Mouse (Mus musculus): Measurements from ENCODE around the gene Pramel7. TPM values are rescaled to one million over a fixed set of nuclear protein-coding genes. Genes with fewer than 3 reads are reported as not detected.
"Not testable (repeated sequence)": the region's sequence is repeated elsewhere in the genome, so short reads cannot be mapped to it uniquely, and the experiment has no call there.

Pramel7 gene
- polyA plus RNA-seq (2016; fragmentation: Nextera tagmentation; extraction: Ambion mirVana): not detected in 2 replicates

DNA sequence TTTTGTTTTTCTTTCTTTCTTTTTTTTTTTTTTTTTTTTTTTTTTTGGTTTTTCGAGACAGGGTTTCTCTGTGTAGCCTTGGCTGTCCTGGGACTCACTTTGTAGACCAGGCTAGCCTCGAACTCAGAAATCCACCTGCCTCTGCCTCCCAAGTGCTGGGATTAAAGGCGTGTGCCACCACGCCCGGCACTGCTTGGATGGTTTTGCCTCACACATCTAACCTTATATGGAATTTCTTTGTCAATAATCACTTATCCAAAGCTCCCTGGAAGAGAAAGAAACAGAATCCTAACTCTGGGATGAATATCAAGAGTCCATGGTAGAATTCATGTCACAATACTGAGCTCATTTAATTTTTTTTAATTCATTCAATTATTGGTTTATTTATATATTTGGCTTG is at the start of gene Pramel7:
Gene Pramel7, minus strand, starts transcription at position 101 of the 400 bp plus-strand sequence.
- not testable (repeated sequence) for H3K4me3 ChIP-seq; DNase-seq (ENCODE audit: low spot score); H3K4me1 ChIP-seq; H3K36me3 ChIP-seq; H3K9me3 ChIP-seq; H3K27me3 ChIP-seq (ENCODE audit: insufficient read depth, poor library complexity, severe bottlenecking); H3K27ac ChIP-seq
- 96% methylated on average over 3 of the region's 5 CpGs for WGBS

DNA sequence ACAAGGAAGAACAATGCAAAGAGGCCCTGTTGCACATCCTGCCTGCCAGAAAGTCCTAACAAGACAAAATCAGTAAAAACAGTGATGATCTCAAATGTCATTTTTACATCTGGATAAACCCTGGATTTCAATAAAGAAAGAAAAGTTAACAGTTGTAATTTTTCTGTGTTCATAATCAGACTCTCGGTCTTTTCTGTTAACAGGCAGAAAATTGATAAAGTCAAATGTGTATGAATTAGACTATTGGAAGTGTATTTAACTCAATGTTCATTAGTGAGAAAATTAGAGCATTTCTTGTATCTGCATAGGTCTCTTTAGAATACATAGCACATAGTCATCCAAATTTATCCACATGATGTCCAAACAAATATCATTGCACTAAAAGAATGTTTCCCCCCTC is 48.5 kb upstream of the Pramel7 start, which contains the start of gene Olfr1128:
Gene Olfr1128, minus strand, starts transcription at position 101 of the 400 bp plus-strand sequence.
- Histone ChIP-seq H3K9me3 (no peaks in the 10 kb centered on the region), H3K4me3 (no peak within 1 kb of the TSS), H3K27ac (no peak within 1 kb of the TSS), H3K36me3 (no peaks in the 10 kb centered on the region), H3K27me3 (ENCODE audit: insufficient read depth, poor library complexity, severe bottlenecking) (no peaks in the 10 kb centered on the region), H3K4me1 (no peaks in the 10 kb centered on the region)
- WGBS: 82% methylated on average over 1 of the region's 1 CpGs
- DNase-seq (ENCODE audit: low spot score): no peak

DNA sequence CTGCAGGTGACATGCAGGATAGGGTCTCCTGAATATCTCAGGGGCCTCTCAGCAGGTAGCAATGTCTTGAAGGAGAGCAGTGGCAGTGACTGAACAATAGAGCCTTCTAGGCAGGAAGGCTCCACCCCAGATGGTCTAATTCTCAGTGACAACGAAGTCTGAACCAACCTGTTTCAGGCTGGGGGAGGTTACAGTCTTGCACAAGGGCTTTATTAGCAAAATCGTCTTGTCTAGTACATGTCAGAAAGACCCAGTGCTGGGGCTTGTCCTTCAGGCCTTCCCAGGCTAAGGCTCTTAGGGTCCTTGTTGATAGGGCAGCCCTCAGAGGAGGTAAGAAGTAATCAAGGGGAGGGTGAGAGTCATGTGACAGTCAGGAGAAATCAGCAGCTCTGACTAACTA is 37.9 kb upstream of the Pramel7 start:
- Histone ChIP-seq H3K27me3 (ENCODE audit: insufficient read depth, poor library complexity, severe bottlenecking) (no peaks in the 10 kb centered on the region), H3K27ac (no peak overlapping the region), H3K9me3 (no peaks in the 10 kb centered on the region), H3K36me3 (no peaks in the 10 kb centered on the region), H3K4me3 (no peak overlapping the region), H3K4me1 (no peaks in the 10 kb centered on the region)
- 65% methylated on average over 2 of the region's 2 CpGs for WGBS
- DNase-seq (ENCODE audit: low spot score): no peak

DNA sequence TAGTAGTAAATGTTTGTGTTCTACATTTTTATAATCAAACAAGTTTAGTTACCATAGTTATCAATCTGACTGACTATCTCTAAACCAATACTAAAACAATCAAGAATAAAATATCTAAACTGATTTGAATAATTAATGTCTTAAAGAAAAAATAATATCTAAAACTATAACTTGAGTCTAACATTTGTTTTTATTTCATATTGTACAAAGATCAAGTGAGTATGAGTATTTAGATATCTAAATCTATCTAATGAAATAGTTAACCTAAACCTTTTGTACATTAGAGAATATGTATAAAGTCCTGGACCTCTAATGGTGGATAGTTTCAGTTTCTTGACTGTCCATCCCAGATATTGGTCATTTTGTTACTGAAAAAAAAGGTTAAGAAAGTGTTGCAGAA is 34.6 kb upstream of the Pramel7 start, which contains the start of gene Olfr153:
Gene Olfr153, plus strand, starts transcription at position 301 of the 400 bp plus-strand sequence.
- no peaks in the 10 kb centered on the region for H3K9me3 ChIP-seq
- H3K27ac ChIP-seq: no peak within 1 kb of the TSS
- no peaks in the 10 kb centered on the region for H3K27me3 ChIP-seq (ENCODE audit: insufficient read depth, poor library complexity, severe bottlenecking)
- H3K4me3 ChIP-seq: no peak within 1 kb of the TSS
- no peaks in the 10 kb centered on the region for H3K36me3 ChIP-seq
- H3K4me1 ChIP-seq: no peaks in the 10 kb centered on the region
- DNase-seq (ENCODE audit: low spot score): no peak

DNA sequence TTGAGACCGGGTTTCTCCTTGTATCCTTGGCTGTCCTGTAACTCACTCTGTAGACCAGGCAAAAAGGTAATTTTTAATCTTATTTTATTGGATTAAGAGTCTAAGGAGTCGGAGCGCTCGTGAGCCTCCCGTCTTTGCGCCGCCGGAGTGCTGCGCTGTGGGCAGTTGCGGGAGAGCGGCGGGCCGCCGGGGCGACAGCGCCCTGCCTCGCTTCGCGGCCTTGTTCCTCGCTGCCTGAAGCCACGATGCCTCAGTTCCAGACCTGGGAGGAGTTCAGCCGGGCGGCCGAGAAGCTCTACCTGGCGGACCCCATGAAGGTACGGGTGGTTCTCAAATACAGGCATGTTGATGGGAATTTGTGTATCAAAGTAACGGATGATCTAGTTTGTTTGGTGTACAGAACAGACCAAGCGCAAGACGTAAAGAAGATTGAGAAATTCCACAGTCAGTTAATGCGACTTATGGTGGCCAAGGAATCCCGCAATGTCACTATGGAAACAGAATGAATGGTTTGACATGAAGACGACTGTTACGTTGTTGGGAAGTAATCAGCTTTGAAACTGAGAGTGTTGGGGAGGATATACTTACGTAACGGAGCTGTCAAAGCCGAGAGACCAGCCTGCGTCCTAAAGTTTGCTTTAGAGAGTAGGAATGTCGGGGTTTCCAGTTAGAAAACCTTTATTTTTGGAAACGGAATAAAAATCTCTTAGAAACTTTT is 29.2 kb upstream of the Pramel7 start:
- not testable (repeated sequence) for DNase-seq (ENCODE audit: low spot score); H3K4me1 ChIP-seq; H3K27me3 ChIP-seq (ENCODE audit: insufficient read depth, poor library complexity, severe bottlenecking); H3K36me3 ChIP-seq; H3K27ac ChIP-seq; H3K9me3 ChIP-seq
- 27% methylated on average over 39 of the region's 39 CpGs for WGBS
- H3K4me3 ChIP-seq: peak overlapping the region; percentile 38; the same call in 1 of the 2 replicates

DNA sequence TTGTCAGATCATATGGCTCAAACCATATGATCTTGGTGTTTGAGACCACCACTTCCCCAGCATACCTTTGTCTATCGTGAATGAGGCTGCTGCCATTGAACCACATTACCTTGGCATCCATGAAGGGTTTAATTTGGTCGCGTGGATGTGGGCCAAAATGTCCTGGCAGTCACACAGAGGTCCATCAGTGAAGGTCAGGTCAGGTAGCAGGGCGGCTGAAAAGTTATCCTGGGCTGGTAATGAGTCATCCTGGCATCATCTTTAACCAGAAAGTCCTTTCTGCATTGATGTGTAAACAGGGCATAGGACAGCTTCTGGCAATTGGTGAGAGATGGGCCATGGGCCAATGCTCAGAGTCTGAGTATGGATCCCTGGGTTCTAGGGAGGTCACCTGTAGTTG is 23.8 kb upstream of the Pramel7 start:
- no peaks in the 10 kb centered on the region for H3K27me3 ChIP-seq (ENCODE audit: insufficient read depth, poor library complexity, severe bottlenecking)
- H3K27ac ChIP-seq: no peak overlapping the region
- no peak overlapping the region for H3K4me3 ChIP-seq
- H3K4me1 ChIP-seq: no peaks in the 10 kb centered on the region
- no peak for DNase-seq (ENCODE audit: low spot score)
- H3K36me3 ChIP-seq: no peaks in the 10 kb centered on the region
- WGBS: 86% methylated on average over 4 of the region's 4 CpGs
- no peaks in the 10 kb centered on the region for H3K9me3 ChIP-seq

DNA sequence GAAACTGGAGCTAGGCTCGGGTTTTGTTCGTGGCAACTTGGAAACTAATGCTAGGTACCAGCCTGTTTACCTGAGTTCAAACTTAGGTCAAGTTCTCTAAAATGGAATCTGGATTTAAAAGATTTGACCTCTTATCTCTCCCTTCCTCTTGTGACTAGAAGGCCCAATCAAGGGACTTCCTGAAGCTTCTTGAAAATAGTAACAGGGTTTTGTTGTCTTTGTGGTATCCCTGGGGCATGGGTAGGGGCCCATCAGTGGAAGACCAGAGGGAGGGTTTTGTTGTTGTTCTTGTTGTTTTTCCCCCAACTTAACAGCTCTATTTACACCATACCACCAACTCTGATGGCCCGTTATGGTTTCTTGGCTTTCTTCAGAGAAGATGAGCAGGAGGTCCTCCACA is 19.7 kb upstream of the Pramel7 start:
- H3K27me3 ChIP-seq (ENCODE audit: insufficient read depth, poor library complexity, severe bottlenecking): no peaks in the 10 kb centered on the region
- H3K4me3 ChIP-seq: no peak overlapping the region
- DNase-seq (ENCODE audit: low spot score): no peak
- no peaks in the 10 kb centered on the region for H3K36me3 ChIP-seq
- H3K9me3 ChIP-seq: no peaks in the 10 kb centered on the region
- 76% methylated on average over 3 of the region's 3 CpGs for WGBS
- no peaks in the 10 kb centered on the region for H3K4me1 ChIP-seq
- no peak overlapping the region for H3K27ac ChIP-seq

DNA sequence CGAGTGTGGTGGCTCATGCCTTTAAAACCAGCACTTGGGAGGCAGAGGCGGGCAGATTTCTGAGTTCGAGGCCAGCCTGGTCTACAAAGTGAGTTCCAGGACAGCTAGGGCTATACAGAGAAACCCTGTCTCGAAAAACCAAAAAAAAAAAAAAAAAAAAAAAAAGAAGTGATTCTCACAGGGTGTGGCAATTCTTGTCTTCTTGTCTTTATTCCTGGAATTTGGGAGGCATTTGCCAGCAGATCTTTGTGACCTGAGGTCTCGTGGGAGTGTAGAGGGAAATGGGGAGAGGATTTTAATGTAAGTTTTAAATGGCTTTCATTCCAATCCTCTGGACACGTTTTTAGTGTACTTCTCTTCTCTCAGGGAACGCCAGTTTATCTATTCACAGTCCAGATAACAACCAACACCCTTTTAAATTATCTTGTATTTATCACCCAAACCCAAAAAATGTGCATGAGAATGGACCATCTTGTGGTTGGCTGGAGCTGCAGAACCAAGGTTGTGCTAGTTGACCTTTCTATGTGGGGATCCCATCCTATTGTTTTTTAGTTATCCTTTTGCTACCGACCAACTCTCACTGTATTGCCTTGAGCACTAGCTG is 18.7 kb upstream of the Pramel7 start:
- H3K27me3 ChIP-seq (ENCODE audit: insufficient read depth, poor library complexity, severe bottlenecking): no peaks in the 10 kb centered on the region
- WGBS: 67% methylated on average over 8 of the region's 8 CpGs
- H3K27ac ChIP-seq: no peak overlapping the region
- no peaks in the 10 kb centered on the region for H3K9me3 ChIP-seq
- no peaks in the 10 kb centered on the region for H3K36me3 ChIP-seq
- H3K4me3 ChIP-seq: no peak overlapping the region
- no peak for DNase-seq (ENCODE audit: low spot score)
- H3K4me1 ChIP-seq: no peaks in the 10 kb centered on the region

DNA sequence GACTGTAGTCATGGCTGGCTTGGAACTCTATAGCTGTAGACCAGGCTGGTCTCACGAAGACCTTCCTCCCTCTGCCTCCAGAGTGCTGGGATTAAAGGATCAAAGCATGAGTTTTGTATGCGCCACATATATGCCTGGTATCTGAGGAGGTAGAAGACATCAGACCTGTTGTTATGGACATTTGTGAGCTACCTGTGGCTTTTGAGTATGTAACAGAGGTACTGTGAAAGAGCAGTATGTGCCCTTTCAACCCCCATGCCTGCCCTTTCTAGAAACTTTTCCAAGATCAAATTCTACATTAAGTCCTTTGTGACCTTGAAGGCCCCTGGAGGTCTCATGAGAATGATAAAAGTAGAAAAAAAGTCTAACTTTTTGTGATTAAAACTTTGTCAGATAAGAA is 18.2 kb upstream of the Pramel7 start:
- Histone ChIP-seq H3K4me3 (no peak overlapping the region), H3K27ac (no peak overlapping the region), H3K9me3 (no peaks in the 10 kb centered on the region), H3K27me3 (ENCODE audit: insufficient read depth, poor library complexity, severe bottlenecking) (no peaks in the 10 kb centered on the region), H3K36me3 (no peaks in the 10 kb centered on the region), H3K4me1 (no peaks in the 10 kb centered on the region)
- WGBS: 85% methylated on average over 2 of the region's 2 CpGs
- DNase-seq (ENCODE audit: low spot score): no peak

DNA sequence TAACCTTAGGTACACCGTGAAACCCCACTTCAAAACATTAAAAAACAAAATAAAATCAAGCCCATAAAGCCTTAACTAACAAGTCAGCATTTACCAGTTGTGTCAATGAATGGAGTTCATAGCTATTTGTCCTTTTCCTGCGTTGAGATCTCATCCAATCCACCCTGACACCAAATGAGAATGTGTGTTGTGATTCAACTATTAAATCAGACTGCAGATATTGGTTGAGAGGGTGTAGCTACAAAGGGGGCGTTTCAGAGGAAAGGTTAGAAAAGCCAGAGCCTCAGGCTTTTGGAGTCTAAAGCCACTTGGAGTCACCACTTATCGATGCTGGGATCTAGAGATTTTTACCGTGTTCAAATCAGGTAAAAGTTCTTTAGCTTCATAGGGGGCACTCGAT is 9.4 kb upstream of the Pramel7 start, which contains the start of gene Pramel6:
Gene Pramel6, plus strand, starts transcription at position 301 of the 400 bp plus-strand sequence.
- WGBS: 85% methylated on average over 6 of the region's 6 CpGs
- no peak for DNase-seq (ENCODE audit: low spot score)
- H3K4me1 ChIP-seq: no peaks in the 10 kb centered on the region
- H3K27me3 ChIP-seq (ENCODE audit: insufficient read depth, poor library complexity, severe bottlenecking): no peaks in the 10 kb centered on the region
- no peaks in the 10 kb centered on the region for H3K36me3 ChIP-seq
- no peak within 1 kb of the TSS for H3K27ac ChIP-seq
- H3K9me3 ChIP-seq: no peaks in the 10 kb centered on the region
- H3K4me3 ChIP-seq: no peak within 1 kb of the TSS

DNA sequence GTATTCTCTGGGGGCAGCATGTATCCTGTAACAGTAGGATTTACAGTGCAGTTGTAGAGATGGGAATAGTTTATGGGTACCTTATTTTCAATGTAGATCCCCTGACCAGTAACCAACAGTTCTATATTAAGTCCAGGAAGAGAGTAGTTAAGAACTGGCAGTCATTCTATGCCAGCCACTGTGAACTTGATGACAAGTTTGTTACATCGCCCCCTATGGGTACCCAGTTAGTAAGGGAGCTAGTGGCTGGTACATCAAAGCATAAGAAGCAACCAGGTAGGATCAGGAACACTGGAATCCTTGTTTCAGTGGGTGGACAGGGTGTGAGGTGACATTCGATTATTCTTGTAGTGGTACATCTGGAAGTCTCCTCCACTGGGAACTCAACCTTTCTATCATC is 14.6 kb downstream of the Pramel7 start:
- no peak overlapping the region for H3K27ac ChIP-seq
- H3K9me3 ChIP-seq: no peaks in the 10 kb centered on the region
- no peaks in the 10 kb centered on the region for H3K27me3 ChIP-seq (ENCODE audit: insufficient read depth, poor library complexity, severe bottlenecking)
- WGBS: 72% methylated on average over 2 of the region's 2 CpGs
- no peaks in the 10 kb centered on the region for H3K36me3 ChIP-seq
- no peaks in the 10 kb centered on the region for H3K4me1 ChIP-seq
- H3K4me3 ChIP-seq: no peak overlapping the region
- no peak for DNase-seq (ENCODE audit: low spot score)

DNA sequence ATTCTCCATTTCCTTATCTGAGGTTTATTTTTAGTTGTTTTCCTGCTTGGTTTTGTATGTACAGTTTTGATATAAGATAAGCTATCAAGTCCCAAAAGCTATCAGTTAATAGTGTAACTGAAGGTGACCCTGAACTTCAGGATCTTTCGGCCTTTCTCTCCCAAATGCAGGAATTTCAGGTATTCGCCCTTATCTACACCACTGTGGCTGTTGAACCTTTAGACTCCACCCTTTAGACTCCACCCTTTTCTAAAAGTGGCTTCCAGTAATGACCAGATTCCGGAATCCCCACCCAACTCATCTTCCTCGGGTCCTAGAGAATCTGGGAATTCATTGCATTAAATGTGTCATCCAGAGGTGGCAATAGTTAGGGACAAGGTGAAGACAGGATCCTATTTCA is 15.7 kb downstream of the Pramel7 start:
- no peaks in the 10 kb centered on the region for H3K27me3 ChIP-seq (ENCODE audit: insufficient read depth, poor library complexity, severe bottlenecking)
- no peaks in the 10 kb centered on the region for H3K4me1 ChIP-seq
- no peak overlapping the region for H3K4me3 ChIP-seq
- H3K9me3 ChIP-seq: no peaks in the 10 kb centered on the region
- no peak overlapping the region for H3K27ac ChIP-seq
- no peak for DNase-seq (ENCODE audit: low spot score)
- no peaks in the 10 kb centered on the region for H3K36me3 ChIP-seq
- WGBS: 67% methylated on average over 4 of the region's 4 CpGs

DNA sequence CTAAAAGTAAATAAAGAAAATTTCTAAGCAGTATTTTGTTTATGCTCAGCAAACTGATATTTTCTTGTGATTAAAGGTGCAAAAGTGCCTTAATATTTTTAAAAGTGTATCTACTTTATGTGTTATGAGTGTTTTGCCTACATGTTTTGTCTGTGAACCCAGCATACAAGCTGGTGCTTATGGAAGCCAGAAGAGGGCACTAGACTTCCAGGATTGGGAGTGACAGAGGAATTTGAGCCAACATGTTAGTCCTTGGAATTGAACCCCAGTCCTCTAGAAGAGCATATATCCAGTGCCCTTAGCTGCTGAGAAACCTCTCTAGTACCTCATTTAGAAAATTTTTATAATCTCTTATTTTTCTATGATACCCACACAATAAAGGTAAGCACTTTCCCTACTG is 16.7 kb downstream of the Pramel7 start:
- no peaks in the 10 kb centered on the region for H3K4me1 ChIP-seq
- no peak overlapping the region for H3K27ac ChIP-seq
- no peaks in the 10 kb centered on the region for H3K9me3 ChIP-seq
- H3K36me3 ChIP-seq: no peaks in the 10 kb centered on the region
- H3K4me3 ChIP-seq: no peak overlapping the region
- no peak for DNase-seq (ENCODE audit: low spot score)
- no peaks in the 10 kb centered on the region for H3K27me3 ChIP-seq (ENCODE audit: insufficient read depth, poor library complexity, severe bottlenecking)

Measured in heart, embryonic 10.5 days (tissue).